Mouse (Mus musculus) CH12.LX (cell line): Measurements from ENCODE around the gene Rap1gap.

Experiments used
- CTCF ChIP-seq, 2 experiments: IDR thresholded peaks in 1 of 2; conservative IDR thresholded peaks in 1 of 2; 2 replicates each; pipeline ENCODE4 v1.5.1; 2011 to 2012; ENCODE audit warnings: low read depth in 2 of 2, low read length in 2 of 2, improper control_type of control experiment in 1 of 2, inconsistent platforms in 1 of 2, mild to moderate bottlenecking in 1 of 2, moderate library complexity in 1 of 2
- E2F4 ChIP-seq: IDR thresholded peaks from 2 replicates; pipeline ENCODE4 v1.6.1; 2011; ENCODE audit warnings: low read depth, low read length, improper control_type of control experiment; ENCODE audit not compliant: insufficient replicate concordance
- EP300 ChIP-seq: IDR thresholded peaks from 2 replicates; pipeline ENCODE4 v1.6.1; 2011; ENCODE audit warnings: low read length, improper control_type of control experiment
- GABPA ChIP-seq: IDR thresholded peaks from 2 replicates; pipeline ENCODE4 v1.6.1; 2012; ENCODE audit warnings: low read depth, low read length, improper control_type of control experiment, inconsistent platforms; ENCODE audit not compliant: insufficient replicate concordance
- MAFK ChIP-seq: IDR thresholded peaks from 2 replicates; pipeline ENCODE4 v1.6.1; 2011; ENCODE audit warnings: low read length, improper control_type of control experiment; ENCODE audit not compliant: insufficient replicate concordance
- MAZ ChIP-seq: IDR thresholded peaks from 2 replicates; pipeline ENCODE4 v1.6.1; 2012; ENCODE audit warnings: low read depth, mild to moderate bottlenecking, inconsistent platforms, low read length, improper control_type of control experiment, moderate library complexity
- MXI1 ChIP-seq: IDR thresholded peaks from 2 replicates; pipeline ENCODE4 v1.6.1; 2011; ENCODE audit warnings: mild to moderate bottlenecking, low read depth, low read length, improper control_type of control experiment
- MYC ChIP-seq: IDR thresholded peaks from 2 replicates; pipeline ENCODE4 v1.6.1; 2011; ENCODE audit warnings: low read depth, mild to moderate bottlenecking, improper control_type of control experiment, low read length
- NELFE ChIP-seq: IDR thresholded peaks from 2 replicates; pipeline ENCODE4 v1.6.1; 2011; ENCODE audit warnings: low read depth, low read length, improper control_type of control experiment
- NRF1 ChIP-seq: IDR thresholded peaks from 2 replicates; pipeline ENCODE4 v1.6.1; 2014; ENCODE audit warnings: low read depth, mild to moderate bottlenecking, inconsistent platforms, low read length, improper control_type of control experiment, moderate library complexity
- POLR2A ChIP-seq: IDR thresholded peaks from 2 replicates; pipeline ENCODE4 v1.6.1; 2011; ENCODE audit warnings: low read depth, mild to moderate bottlenecking, improper control_type of control experiment, low read length
- POLR2AphosphoS2 ChIP-seq: IDR thresholded peaks from 2 replicates; pipeline ENCODE4 v1.6.1; 2011; ENCODE audit warnings: low read depth, low read length, improper control_type of control experiment
- RAD21 ChIP-seq: IDR thresholded peaks from 2 replicates; pipeline ENCODE4 v1.6.1; 2011; ENCODE audit warnings: low read depth, mild to moderate bottlenecking, low read length, improper control_type of control experiment, moderate library complexity
- USF1 ChIP-seq: IDR thresholded peaks from 2 replicates; pipeline ENCODE4 v1.6.1; 2014; ENCODE audit warnings: low read depth, mild to moderate bottlenecking, inconsistent platforms, low read length, improper control_type of control experiment

DNA sequence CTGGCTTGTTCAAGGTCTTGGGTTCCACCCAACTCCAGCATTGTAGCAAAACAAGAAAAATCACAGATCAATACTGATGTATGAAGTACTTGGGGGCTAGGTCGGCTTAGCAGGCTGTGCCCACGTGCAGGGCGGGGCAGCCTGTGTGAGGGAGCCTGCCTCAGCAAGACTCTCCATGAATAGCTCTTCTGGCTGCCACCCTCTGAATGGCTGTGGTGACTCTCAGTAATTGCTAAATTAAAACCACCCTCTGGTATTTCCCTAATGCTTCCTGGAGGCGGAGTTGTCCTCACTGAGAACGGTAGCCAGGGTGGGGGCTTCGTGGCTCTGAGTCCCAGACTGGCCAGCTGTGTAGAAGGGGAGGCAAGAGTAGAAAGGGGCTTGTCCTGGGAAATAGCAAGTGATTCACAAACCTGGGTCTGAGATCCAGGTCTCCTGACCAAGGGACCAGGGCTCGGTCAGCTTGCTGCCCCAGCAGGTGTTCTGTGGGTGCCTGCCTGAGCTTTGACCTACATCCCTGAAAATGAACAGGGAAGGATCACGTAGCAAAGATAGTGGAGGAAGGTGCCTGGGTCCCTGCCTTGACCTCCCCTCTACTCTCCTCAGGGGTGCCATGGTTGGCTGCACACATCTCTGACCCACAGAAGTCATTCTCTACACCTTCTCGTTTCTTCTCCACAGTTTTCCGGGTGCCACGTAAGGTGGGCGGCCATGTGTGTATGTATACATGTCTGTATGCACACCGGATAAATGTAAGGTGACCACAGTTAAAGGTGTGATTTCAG, 12.4 kb downstream of the Rap1gap start:
- TF ChIP-seq POLR2A (no peak), MYC (no peak), CTCF (conservative IDR thresholded peaks at IDR 0.05 in 1 of 2, IDR thresholded peaks at IDR 0.05 in 1 of 2; ENCODE audit: low read depth in 2 of 2, low read length in 2 of 2) (no peak), NRF1 (no peak), GABPA (no peak), MAZ (no peak), NELFE (no peak), MAFK (no peak), POLR2AphosphoS2 (no peak), E2F4 (no peak), RAD21 (no peak), EP300 (no peak), MXI1 (no peak), USF1 (no peak)
